Comparison of ENCODE assay signal across 7 mouse cellular contexts in the genomic region with DNA sequence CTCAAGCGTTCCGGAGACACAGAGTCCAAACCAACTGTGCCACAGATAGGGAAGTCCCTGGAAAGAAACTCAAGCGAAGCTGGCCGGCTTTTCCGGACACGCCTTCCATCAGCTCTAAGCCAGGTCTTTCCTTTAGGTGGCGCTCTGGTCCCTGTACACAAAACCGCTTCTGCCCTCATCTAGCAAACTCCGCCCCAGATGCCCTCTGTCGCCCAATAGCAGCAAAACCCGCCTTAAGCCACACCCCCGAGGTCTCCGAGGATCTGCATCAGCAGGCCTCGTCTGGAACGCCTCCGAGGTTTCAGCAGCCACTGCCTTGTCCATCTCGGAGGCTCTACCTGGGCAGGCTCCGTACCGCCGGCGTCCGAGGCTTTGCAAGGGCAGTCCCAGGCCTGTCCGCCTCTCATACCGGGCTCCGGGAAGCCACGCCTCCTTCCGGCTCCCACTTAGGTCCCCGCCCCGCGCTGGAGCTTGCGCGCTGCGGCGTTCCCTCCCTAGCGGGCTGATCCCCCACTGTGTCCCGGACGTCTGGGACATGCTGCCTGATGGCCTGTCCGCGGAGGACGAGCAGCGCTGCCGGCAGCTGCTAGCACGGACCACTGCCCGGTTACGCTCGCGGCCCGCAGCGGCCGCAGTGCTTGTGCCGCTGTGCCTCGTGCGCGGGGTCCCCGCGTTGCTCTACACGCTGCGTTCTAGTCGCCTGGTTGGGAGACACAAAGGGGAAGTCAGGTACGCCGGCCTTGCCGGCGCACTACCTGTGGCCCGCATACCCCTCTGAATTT. TPM values are rescaled to one million over a fixed set of nuclear protein-coding genes. Genes with fewer than 3 reads are reported as not detected.
A peak's percentile ranks its signal among the peaks of the same experiment; 100 is the strongest.
DNase-seq lines count a peak whose midpoint lies in the region; ATAC-seq lines count a peak whose summit lies in the region.

Nudt8 (plus strand) TSS at position 462 of the 782 bp plus-strand sequence.
Gm49405 (plus strand) TSS at position 508 of the 782 bp plus-strand sequence.

- H3K4me1 ChIP-seq in intestine, embryonic 15.5 days (replicated peaks): peaks cover 26% of the 10 kb centered on the region
- H3K4me1 ChIP-seq in midbrain, embryonic 10.5 days: peaks cover 32% of the 10 kb centered on the region

- peak; percentile 95 for ATAC-seq in intestine, embryonic 15.5 days

- peak; percentile 97 for DNase-seq in adrenal gland, adult 2 months
- peak; percentile 96 for DNase-seq in embryo, embryonic 11.5 days (ENCODE audit: low read depth, low spot score)
- DNase-seq in gastrocnemius, postnatal 36 days: peak; percentile 93 to 95
- peak; percentile 96 to 98 for DNase-seq in left cerebral cortex, postnatal 25 days (ENCODE audit: low spot score in 2 of 2)
- peak; percentile 97 for DNase-seq in midbrain, embryonic 10.5 days (ENCODE audit: low spot score)
- DNase-seq in right cerebral cortex, postnatal 4 days: peak; percentile 89

- H3K36me3 ChIP-seq in intestine, embryonic 15.5 days: no peaks in the 10 kb centered on the region; the same call in 1 of the 2 replicates
- H3K36me3 ChIP-seq in midbrain, embryonic 10.5 days: peaks cover 4% of the 10 kb centered on the region

- peak within 1 kb of the TSS; percentile 97 for H3K27ac ChIP-seq in intestine, embryonic 15.5 days
- peak within 1 kb of the TSS; percentile 92 for H3K27ac ChIP-seq in midbrain, embryonic 10.5 days (replicated peaks)

- no peaks in the 10 kb centered on the region for H3K9me3 ChIP-seq in intestine, embryonic 15.5 days
- no peaks in the 10 kb centered on the region for H3K9me3 ChIP-seq in midbrain, embryonic 10.5 days (replicated peaks)

- intact Hi-C loops in gastrocnemius, postnatal 36 days (cut with DNase I): no loop called here
- intact Hi-C loops in left cerebral cortex, postnatal 25 days (cut with DNase I): loop anchor here (1.0 kb wide), 1 partner anchor 12 kb away; the partner anchor contains the start of gene Ndufv1

- under 1% methylated on average over 64 of the region's 64 CpGs for WGBS in intestine, embryonic 15.5 days
- WGBS in midbrain, embryonic 10.5 days: under 1% methylated on average over 64 of the region's 64 CpGs

- H3K27me3 ChIP-seq in intestine, embryonic 15.5 days (replicated peaks): no peaks in the 10 kb centered on the region
- H3K27me3 ChIP-seq in midbrain, embryonic 10.5 days (ENCODE audit: low read depth, poor library complexity, severe bottlenecking): peaks cover 14% of the 10 kb centered on the region

- H3K4me3 ChIP-seq in intestine, embryonic 15.5 days (replicated peaks): peak within 1 kb of the TSS; percentile 61
- H3K4me3 ChIP-seq in midbrain, embryonic 10.5 days: peak within 1 kb of the TSS; percentile 86

- H3K4me2 ChIP-seq in intestine, embryonic 15.5 days (replicated peaks): peak within 1 kb of the TSS; percentile 79

- peak within 1 kb of the TSS; percentile 92 for H3K9ac ChIP-seq in intestine, embryonic 15.5 days

RNA-seq across cellular contexts. Expression of gene Nudt8, which starts in this region (rescaled TPM):
- total RNA-seq in adrenal gland, adult 2 months (2021): 10 to 100 TPM; 25.1 to 27.0 TPM
- polyA plus RNA-seq in adrenal gland, adult 2 months (2012; rRNA removed): 36.7 and 65.9 TPM in 2 replicates
- total RNA-seq in gastrocnemius, postnatal 36 days (2021): 10 to 100 TPM; 22.5 to 23.0 TPM
- 33.8 and 35.9 TPM in 2 replicates for polyA plus RNA-seq in intestine, embryonic 15.5 days (2015; fragmentation: Nextera tagmentation; extraction: Ambion mirVana)
- 1 to 10 TPM; 7.0 to 7.3 TPM for total RNA-seq in left cerebral cortex, postnatal 25 days (2021)
- polyA plus RNA-seq in midbrain, embryonic 10.5 days (2016; fragmentation: Nextera tagmentation; extraction: Ambion mirVana): 20.2 and 21.5 TPM in 2 replicates

RNA-seq across cellular contexts. Expression of gene Gm49405, which starts in this region (rescaled TPM):
- total RNA-seq in adrenal gland, adult 2 months (2021): under 1 TPM; 0.55 to 0.69 TPM
- 1.3 and 2.0 TPM in 2 replicates for polyA plus RNA-seq in adrenal gland, adult 2 months (2012; rRNA removed)
- total RNA-seq in gastrocnemius, postnatal 36 days (2021): under 1 TPM; 0.13 to 0.20 TPM
- polyA plus RNA-seq in intestine, embryonic 15.5 days (2015; fragmentation: Nextera tagmentation; extraction: Ambion mirVana): 2.1 and 2.6 TPM in 2 replicates
- 1 to 10 TPM; 1.1 to 1.6 TPM for total RNA-seq in left cerebral cortex, postnatal 25 days (2021)
- 2.4 and 2.8 TPM in 2 replicates for polyA plus RNA-seq in midbrain, embryonic 10.5 days (2016; fragmentation: Nextera tagmentation; extraction: Ambion mirVana)

Comparison
In these comparisons a context has a peak if more than half of its experiments do, and no peak if none do; other contexts are left out.
1. Peak in every context shown above with its lines: DNase-seq, ATAC-seq, H3K4me3 ChIP-seq and H3K27ac ChIP-seq.